Mouse (Mus musculus) embryonic fibroblast, embryonic 13.5 days (primary cell): ENCODE results near the gene Ccna1.

Source experiments
- CTCF ChIP-seq: IDR thresholded peaks from 2 replicates; pipeline ENCODE4 v1.5.1; 2011; ENCODE audit warnings: mild to moderate bottlenecking, control low read depth, low read length, moderate library complexity, borderline replicate concordance; ENCODE audit not compliant: insufficient read depth
- POLR2A ChIP-seq: IDR thresholded peaks from 2 replicates; pipeline ENCODE4 v1.6.1; 2011; ENCODE audit warnings: low read depth, mild to moderate bottlenecking, control low read depth, low read length, moderate library complexity

GRCm38 (mm10) chr3:55096655-55097005 is 41.3 kb upstream of the Ccna1 start:
- TF ChIP-seq POLR2A: no peak
- TF ChIP-seq CTCF: no peak
